Mouse (Mus musculus) thymus, adult 2 months (tissue): ENCODE results near the gene C130050O18Rik.

Source experiments
- CTCF ChIP-seq: fragments of 200-500 bp; IDR thresholded peaks from 2 replicates; pipeline ENCODE4 v1.5.1; 2012; ENCODE audit warnings: mild to moderate bottlenecking, control low read depth, low read length, moderate library complexity, borderline replicate concordance; ENCODE audit not compliant: control insufficient read depth, poor library complexity, insufficient read depth; ENCODE audit errors: extremely low read depth
- POLR2A ChIP-seq: fragments of 200-500 bp; IDR thresholded peaks from 2 replicates; pipeline ENCODE4 v1.6.1; 2012; ENCODE audit warnings: mild to moderate bottlenecking, low read length, control low read depth, moderate library complexity; ENCODE audit not compliant: control insufficient read depth, poor library complexity, insufficient read depth; ENCODE audit errors: extremely low read depth

- TF ChIP-seq CTCF: no peak
- TF ChIP-seq POLR2A: no peak
Observed at GRCm38 (mm10) chr5:139413545-139413944, 8.5 kb downstream of the C130050O18Rik start.
